Mouse (Mus musculus): Measurements from ENCODE around the gene Cpsf2.
"Not testable (repeated sequence)": the region's sequence is repeated elsewhere in the genome, so short reads cannot be mapped to it uniquely, and the experiment has no call there.

Gene Cpsf2

GRCm38 (mm10) chr12:101975601-101976571 is at the start of gene Cpsf2:
TSS of gene Cpsf2 (plus strand) at chr12:101975988.
- peak; percentile 90 for DNase-seq

- no peak for DNase-seq
Observed at GRCm38 (mm10) chr12:101928423-101928822, 47.4 kb upstream of the Cpsf2 start.

- no peak for DNase-seq
Observed at GRCm38 (mm10) chr12:101935223-101935622, 40.6 kb upstream of the Cpsf2 start.

GRCm38 (mm10) chr12:101937572-101937971 is 38.2 kb upstream of the Cpsf2 start:
- DNase-seq = peak in 1 of 2 experiments; percentile 11

GRCm38 (mm10) chr12:101947986-101948385 is 27.8 kb upstream of the Cpsf2 start:
- DNase-seq = no peak

- DNase-seq = no peak
Observed at GRCm38 (mm10) chr12:101948801-101949200, 27.0 kb upstream of the Cpsf2 start.

- not testable (repeated sequence) for DNase-seq
Observed at GRCm38 (mm10) chr12:101955821-101956220, 20.0 kb upstream of the Cpsf2 start.

- no peak for DNase-seq
Observed at GRCm38 (mm10) chr12:101957079-101957941, 18.5 kb upstream of the Cpsf2 start.

- DNase-seq = peak; percentile 99
Observed at GRCm38 (mm10) chr12:101957942-101958544, 17.7 kb upstream of the Cpsf2 start, which contains the start of gene Atxn3. TSS of gene Atxn3 (minus strand) at chr12:101958246.

- no peak for DNase-seq
Observed at GRCm38 (mm10) chr12:101958556-101958955, 17.2 kb upstream of the Cpsf2 start.

- DNase-seq = not testable (repeated sequence)
Observed at GRCm38 (mm10) chr12:101958960-101959780, 16.6 kb upstream of the Cpsf2 start.

GRCm38 (mm10) chr12:101971311-101971710 is 4.5 kb upstream of the Cpsf2 start:
- no peak for DNase-seq

- DNase-seq = no peak
Observed at GRCm38 (mm10) chr12:101972230-101972629, 3.6 kb upstream of the Cpsf2 start.

- no peak for DNase-seq
Observed at GRCm38 (mm10) chr12:101974571-101974970, 1.2 kb upstream of the Cpsf2 start.

GRCm38 (mm10) chr12:101975167-101975600 is 604 bp upstream of the Cpsf2 start:
- no peak for DNase-seq

- peak in 1 of 2 experiments; percentile 10 for DNase-seq
Observed at GRCm38 (mm10) chr12:101976651-101977403, 1.0 kb downstream of the Cpsf2 start.

GRCm38 (mm10) chr12:101977404-101977915 is 1.7 kb downstream of the Cpsf2 start:
- no peak for DNase-seq

- DNase-seq = no peak
Observed at GRCm38 (mm10) chr12:101978162-101978561, 2.4 kb downstream of the Cpsf2 start.

GRCm38 (mm10) chr12:101978588-101978987 is 2.8 kb downstream of the Cpsf2 start:
- DNase-seq = no peak

GRCm38 (mm10) chr12:101979213-101979750 is 3.5 kb downstream of the Cpsf2 start:
- DNase-seq = no peak
